Mouse (Mus musculus) heart, embryonic 11.5 days (tissue): Measurements from ENCODE around the gene Popdc2. TPM values are rescaled to one million over a fixed set of nuclear protein-coding genes. Genes with fewer than 3 reads are reported as not detected.

ENCODE experiments used
- ATAC-seq: fragments of 200-750 bp; cut with Nextera tagmentation; replicated peaks from 2 replicates; pipeline ENCODE4 v1.8.0; 2017; ENCODE audit warnings: moderate library complexity; ENCODE audit not compliant: insufficient number of reproducible peaks, low FRiP score, low TSS enrichment
- H3K27ac ChIP-seq: fragments of 300-500 bp; sonication (generic); 2 replicates; pipeline ENCODE4 v1.5.1; 2014; ENCODE audit warnings: mild to moderate bottlenecking, low read depth, low read length
- H3K27me3 ChIP-seq: fragments of 300-500 bp; sonication (generic); 2 replicates; pipeline ENCODE4 v1.6.1; 2014; ENCODE audit warnings: mild to moderate bottlenecking, low read length, mixed read lengths; ENCODE audit not compliant: control insufficient read depth, insufficient read depth
- H3K36me3 ChIP-seq: fragments of 300-500 bp; sonication (generic); 2 replicates; pipeline ENCODE4 v1.6.1; 2014; ENCODE audit warnings: mild to moderate bottlenecking, low read length, moderate library complexity, mixed read lengths; ENCODE audit not compliant: control insufficient read depth, insufficient read depth
- H3K4me1 ChIP-seq: fragments of 300-500 bp; sonication (generic); 2 replicates; pipeline ENCODE4 v1.6.1; 2014; ENCODE audit warnings: low read length; ENCODE audit not compliant: control insufficient read depth, insufficient read depth
- H3K4me2 ChIP-seq: fragments of 300-500 bp; sonication (generic); 2 replicates; pipeline ENCODE4 v1.6.1; 2014; ENCODE audit warnings: mild to moderate bottlenecking, moderate library complexity
- H3K4me3 ChIP-seq: fragments of 300-500 bp; sonication (generic); 2 replicates; pipeline ENCODE4 v1.5.1; 2014; ENCODE audit warnings: low read depth, low read length
- H3K9ac ChIP-seq: fragments of 300-500 bp; sonication (generic); 2 replicates; pipeline ENCODE4 v1.6.1; 2014; ENCODE audit warnings: mild to moderate bottlenecking, low read depth, low read length, moderate library complexity
- H3K9me3 ChIP-seq: fragments of 300-500 bp; sonication (generic); replicated peaks from 2 replicates; pipeline ENCODE4 v1.6.1; 2016; ENCODE audit warnings: low read length; ENCODE audit not compliant: control insufficient read depth
- WGBS: fragments of 180-500 bp; shearing (Covaris S2); extraction: QIAGEN DNeasy Blood & Tissue Kit; methylation state at CpG from one replicate; pipeline ENCODE4 v1.1.7; 2014; ENCODE audit not compliant: insufficient replicate concordance; 5-methylcytosine and 5-hydroxymethylcytosine counted together
- polyA plus RNA-seq: library from polyadenylated mRNA; unstranded; fragments of >200 nt; fragmentation: Nextera tagmentation; extraction: Ambion mirVana; gene quantifications from 2 replicates; pipeline ENCODE4 v1.2.1, GENCODE M21; 2014

Gene Popdc2
- polyA plus RNA-seq, 1 experiment from 2014 or later = 292 TPM

DNA sequence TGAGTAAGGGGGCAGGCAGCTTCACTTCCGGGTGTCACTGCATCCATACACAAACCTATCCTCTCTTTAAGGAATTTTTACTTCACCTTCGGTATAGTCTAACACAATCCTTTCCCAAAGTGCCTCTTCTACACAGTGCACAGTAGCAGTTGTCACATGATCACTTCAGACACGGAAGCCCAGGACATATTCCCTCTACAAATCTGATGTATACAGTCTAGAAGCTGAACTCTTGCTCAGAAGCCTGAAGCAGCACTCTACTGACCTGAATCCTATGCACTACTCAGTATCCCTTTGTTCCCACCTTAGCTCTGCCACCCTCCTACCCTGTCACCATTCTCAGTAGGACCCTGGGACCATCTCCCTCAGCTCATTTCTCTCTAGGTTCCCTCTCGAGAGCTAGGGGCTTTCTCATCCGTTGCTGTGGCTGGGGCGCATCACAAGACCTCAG lies 23.2 kb downstream of the Popdc2 start:
- no peak for ATAC-seq
- Histone ChIP-seq H3K36me3 (no peaks in the 10 kb centered on the region), H3K9me3 (no peaks in the 10 kb centered on the region), H3K4me1 (no peaks in the 10 kb centered on the region), H3K27ac (no peak overlapping the region), H3K9ac (no peak overlapping the region), H3K4me3 (no peak overlapping the region), H3K4me2 (no peak overlapping the region), H3K27me3 (no peaks in the 10 kb centered on the region)
- WGBS = 86% methylated on average over 6 of the region's 6 CpGs

DNA sequence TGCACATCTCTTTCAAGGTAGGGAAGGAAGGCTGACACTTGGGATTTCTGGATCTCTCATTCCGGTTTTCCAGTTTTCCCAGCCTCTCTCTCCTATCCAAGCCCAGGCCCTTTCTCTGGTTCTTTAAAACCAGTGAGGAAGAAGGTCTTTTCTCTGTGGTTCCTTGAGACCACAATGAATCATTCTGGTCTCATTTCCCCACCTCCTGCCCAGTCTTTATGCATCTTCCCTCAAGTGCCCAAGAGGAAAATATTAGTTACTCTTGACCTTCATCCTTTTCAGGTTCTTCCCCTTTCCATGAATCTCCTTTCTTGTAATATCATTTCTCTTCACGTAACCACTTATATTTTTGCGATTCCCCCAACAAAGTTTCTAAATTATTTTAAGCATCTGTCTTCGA lies 23.7 kb downstream of the Popdc2 start:
- H3K27me3 ChIP-seq = no peaks in the 10 kb centered on the region
- H3K9ac ChIP-seq = no peak overlapping the region
- H3K9me3 ChIP-seq = no peaks in the 10 kb centered on the region
- no peak overlapping the region for H3K4me3 ChIP-seq
- WGBS = 88% methylated on average over 4 of the region's 4 CpGs
- no peak for ATAC-seq
- H3K4me2 ChIP-seq = no peak overlapping the region
- no peaks in the 10 kb centered on the region for H3K36me3 ChIP-seq
- no peak overlapping the region for H3K27ac ChIP-seq
- H3K4me1 ChIP-seq = no peaks in the 10 kb centered on the region

- H3K27ac ChIP-seq = no peak overlapping the region
- ATAC-seq = no peak
- WGBS = 75% methylated on average over 6 of the region's 6 CpGs
- no peaks in the 10 kb centered on the region for H3K9me3 ChIP-seq
- H3K4me3 ChIP-seq = no peak overlapping the region
- no peaks in the 10 kb centered on the region for H3K4me1 ChIP-seq
- H3K27me3 ChIP-seq = no peaks in the 10 kb centered on the region
- H3K36me3 ChIP-seq = no peaks in the 10 kb centered on the region
- H3K4me2 ChIP-seq = no peak overlapping the region
- no peak overlapping the region for H3K9ac ChIP-seq
Measured at GRCm38 (mm10) chr16:38387389-38387788, 25.4 kb downstream of the Popdc2 start.

DNA sequence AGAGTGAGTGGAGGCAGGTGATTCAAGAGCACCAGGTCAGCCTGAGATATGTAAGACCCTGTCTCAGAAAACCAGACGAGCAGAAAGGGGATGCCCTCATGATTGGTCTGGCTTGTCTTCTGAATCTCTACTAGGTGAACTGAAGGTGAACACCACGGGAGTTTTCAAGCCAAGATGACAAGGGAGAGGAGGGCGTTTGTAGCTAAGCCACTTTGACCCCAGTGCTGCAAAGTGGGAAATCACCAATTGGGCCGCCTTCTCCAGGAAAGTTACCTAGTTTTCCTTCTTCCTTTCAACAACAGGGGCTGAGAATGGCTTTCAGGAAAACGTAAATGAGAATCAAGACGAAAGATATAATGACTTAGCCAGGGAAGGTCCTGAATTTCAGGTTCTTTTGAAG lies 26.7 kb downstream of the Popdc2 start:
- Histone ChIP-seq H3K4me2 (no peak overlapping the region), H3K9me3 (no peaks in the 10 kb centered on the region), H3K27me3 (no peaks in the 10 kb centered on the region), H3K36me3 (no peaks in the 10 kb centered on the region), H3K4me3 (no peak overlapping the region), H3K4me1 (no peaks in the 10 kb centered on the region), H3K27ac (no peak overlapping the region), H3K9ac (no peak overlapping the region)
- ATAC-seq = no peak
- WGBS = 66% methylated on average over 6 of the region's 6 CpGs

DNA sequence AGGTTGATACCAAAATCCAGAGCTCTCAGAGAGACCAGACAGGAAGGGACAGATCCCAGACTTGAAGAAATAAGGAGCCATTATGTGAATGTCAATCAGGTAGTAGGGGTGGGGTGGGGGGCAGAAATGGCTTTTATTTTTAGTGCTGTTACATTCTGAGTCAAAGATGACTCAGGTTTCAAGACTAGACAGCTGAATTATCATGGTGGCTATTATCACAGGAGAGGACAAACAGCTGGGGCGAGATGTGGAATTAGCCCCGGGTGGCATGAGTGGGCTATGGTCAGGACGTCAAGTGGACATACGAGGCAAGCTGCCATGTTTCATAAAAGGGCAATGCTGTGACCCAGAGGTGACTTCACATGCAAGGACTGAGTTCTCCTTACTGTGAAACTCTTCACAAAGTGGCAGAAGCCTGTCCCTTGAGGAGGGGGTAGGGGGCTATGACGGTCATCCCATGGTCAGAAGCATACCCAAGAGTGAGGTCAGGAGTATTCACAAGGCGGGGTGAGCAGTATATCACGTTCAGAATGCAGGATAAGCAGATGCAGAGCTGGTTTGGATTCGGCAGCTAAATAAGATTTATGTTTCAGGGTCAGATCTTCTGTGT lies 27.4 kb downstream of the Popdc2 start:
- no peak overlapping the region for H3K9ac ChIP-seq
- H3K36me3 ChIP-seq = no peaks in the 10 kb centered on the region
- no peak overlapping the region for H3K4me2 ChIP-seq
- no peak overlapping the region for H3K4me3 ChIP-seq
- H3K9me3 ChIP-seq = no peaks in the 10 kb centered on the region
- H3K27me3 ChIP-seq = no peaks in the 10 kb centered on the region
- no peak for ATAC-seq
- H3K27ac ChIP-seq = no peak overlapping the region
- WGBS = 80% methylated on average over 8 of the region's 8 CpGs
- H3K4me1 ChIP-seq = no peaks in the 10 kb centered on the region

GRCm38 (mm10) chr16:38390322-38390721 lies 28.3 kb downstream of the Popdc2 start:
- H3K9ac ChIP-seq = no peak overlapping the region
- H3K27ac ChIP-seq = no peak overlapping the region
- no peaks in the 10 kb centered on the region for H3K27me3 ChIP-seq
- WGBS = 85% methylated on average over 7 of the region's 7 CpGs
- H3K36me3 ChIP-seq = no peaks in the 10 kb centered on the region
- no peak for ATAC-seq
- no peak overlapping the region for H3K4me2 ChIP-seq
- H3K4me1 ChIP-seq = no peaks in the 10 kb centered on the region
- H3K9me3 ChIP-seq = no peaks in the 10 kb centered on the region
- no peak overlapping the region for H3K4me3 ChIP-seq

GRCm38 (mm10) chr16:38392126-38392894 lies 30.3 kb downstream of the Popdc2 start:
- Histone ChIP-seq H3K4me2 (peak overlapping the region; percentile 21), H3K9ac (no peak overlapping the region), H3K27ac (no peak overlapping the region), H3K27me3 (no peaks in the 10 kb centered on the region), H3K9me3 (no peaks in the 10 kb centered on the region), H3K4me3 (no peak overlapping the region), H3K4me1 (peaks cover 5% of the 10 kb centered on the region; the same call in 1 of the 2 replicates), H3K36me3 (no peaks in the 10 kb centered on the region)
- WGBS = 70% methylated on average over 23 of the region's 23 CpGs
- no peak for ATAC-seq

DNA sequence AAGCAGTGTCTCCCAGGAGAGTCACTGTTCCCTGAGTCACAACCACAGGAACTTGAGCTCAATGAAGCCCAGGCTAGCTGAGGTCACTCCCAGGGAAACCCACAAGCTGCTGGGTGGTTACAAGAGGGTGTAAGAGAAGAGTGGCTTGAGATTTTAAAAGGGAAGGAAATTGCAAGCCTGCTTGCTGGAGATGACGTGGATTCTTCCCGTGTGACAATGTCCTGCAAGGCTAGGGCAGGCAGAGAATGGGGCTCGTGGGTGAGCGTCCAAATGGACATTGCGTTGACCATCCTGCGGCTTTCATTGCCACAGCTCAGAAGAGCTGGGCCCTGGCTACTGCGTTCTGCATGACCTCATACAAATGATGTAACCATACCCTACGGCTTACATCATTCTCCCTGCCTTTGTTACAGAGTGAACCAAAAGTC lies 32.2 kb downstream of the Popdc2 start:
- Histone ChIP-seq H3K4me3 (no peak overlapping the region), H3K27me3 (no peaks in the 10 kb centered on the region), H3K36me3 (no peaks in the 10 kb centered on the region), H3K9me3 (no peaks in the 10 kb centered on the region), H3K4me2 (no peak overlapping the region), H3K4me1 (peaks cover 6% of the 10 kb centered on the region), H3K9ac (no peak overlapping the region), H3K27ac (no peak overlapping the region)
- no peak for ATAC-seq
- WGBS = 78% methylated on average over 8 of the region's 8 CpGs
